Mouse (Mus musculus): ENCODE results near the gene Dclk1. TPM values are rescaled to one million over a fixed set of nuclear protein-coding genes. Genes with fewer than 3 reads are reported as not detected.

Gene Dclk1
- polyA plus RNA-seq, 2 experiments = 23.3 to 66.2 TPM

DNA sequence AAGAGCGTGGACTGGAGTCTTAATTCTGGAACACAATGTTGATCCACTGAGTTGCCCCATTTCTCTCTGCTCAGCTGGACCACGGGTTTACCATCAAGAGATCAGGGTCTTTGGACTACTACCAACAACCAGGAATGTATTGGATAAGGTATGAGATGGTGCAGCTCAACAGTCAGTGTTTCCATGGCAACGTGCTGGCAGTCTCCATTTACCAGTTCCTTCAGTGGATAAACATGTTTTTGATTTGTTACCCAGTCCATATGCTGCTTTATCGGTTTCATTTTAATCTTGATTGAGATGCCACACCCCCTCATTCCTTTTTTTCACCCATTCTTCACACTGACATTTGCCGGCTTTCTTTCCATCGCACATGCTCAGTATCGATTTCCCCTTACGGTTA is 279.6 kb downstream of the Dclk1 start:
- TF ChIP-seq POLR2A (IDR thresholded peaks at IDR 0.05; ENCODE audit: borderline replicate concordance, extremely low read depth, insufficient read depth, insufficient read length) = no peak
- H3K4me1 ChIP-seq (ENCODE audit: control insufficient read depth, insufficient read depth, low read length) = peaks cover 53% of the 10 kb centered on the region
- H3K9me3 ChIP-seq (ENCODE audit: control insufficient read depth, low read length) = no peaks in the 10 kb centered on the region
- no peak overlapping the region for H3K4me3 ChIP-seq (replicated peaks; ENCODE audit: low read length)
- WGBS = 58% methylated on average over 8 of the region's 8 CpGs
- H3K36me3 ChIP-seq (ENCODE audit: control insufficient read depth, insufficient read depth, low read length) = no peaks in the 10 kb centered on the region
- H3K4me2 ChIP-seq (replicated peaks; ENCODE audit: low read depth, low read length, severe bottlenecking) = no peak overlapping the region
- H3K27me3 ChIP-seq (ENCODE audit: control insufficient read depth, insufficient read depth, low read length) = no peaks in the 10 kb centered on the region
- no peak overlapping the region for H3K27ac ChIP-seq (replicated peaks; ENCODE audit: low read depth, low read length)
- no peak for ATAC-seq (ENCODE audit: low FRiP score, low read depth)
- no peak for DNase-seq (ENCODE audit: low spot score)
- no peak overlapping the region for H3K9ac ChIP-seq (ENCODE audit: low read depth, low read length, severe bottlenecking)

DNA sequence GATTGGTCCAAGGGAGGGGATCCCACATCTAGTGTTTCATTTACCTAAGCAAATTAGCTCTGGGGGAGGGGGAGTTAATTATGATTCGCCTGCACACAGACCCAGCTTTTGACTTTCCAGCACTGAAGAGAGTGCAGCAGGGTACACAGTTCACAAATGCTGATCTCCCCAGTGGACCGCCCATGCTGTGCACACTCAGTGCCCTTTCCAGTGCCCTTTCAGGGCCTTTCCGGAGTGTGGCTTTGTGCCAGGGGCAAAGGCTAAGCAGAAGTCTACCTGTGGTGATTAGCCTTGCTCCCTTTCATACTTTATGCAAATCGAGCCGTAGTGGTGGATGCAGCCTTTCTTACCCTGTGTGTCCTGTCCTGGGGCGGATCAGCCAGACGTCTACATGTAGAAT is 281.1 kb downstream of the Dclk1 start:
- no peak for TF ChIP-seq POLR2A (IDR thresholded peaks at IDR 0.05; ENCODE audit: borderline replicate concordance, extremely low read depth, insufficient read depth, insufficient read length)
- ATAC-seq (ENCODE audit: low FRiP score, low read depth) (no peak), DNase-seq (ENCODE audit: low spot score) (no peak)
- Histone ChIP-seq H3K27ac (replicated peaks; ENCODE audit: low read depth, low read length) (no peak overlapping the region), H3K9me3 (ENCODE audit: control insufficient read depth, low read length) (no peaks in the 10 kb centered on the region), H3K4me1 (ENCODE audit: control insufficient read depth, insufficient read depth, low read length) (peaks cover 41% of the 10 kb centered on the region), H3K4me2 (replicated peaks; ENCODE audit: low read depth, low read length, severe bottlenecking) (no peak overlapping the region), H3K9ac (ENCODE audit: low read depth, low read length, severe bottlenecking) (no peak overlapping the region), H3K27me3 (ENCODE audit: control insufficient read depth, insufficient read depth, low read length) (no peaks in the 10 kb centered on the region), H3K4me3 (replicated peaks; ENCODE audit: low read length) (no peak overlapping the region), H3K36me3 (ENCODE audit: control insufficient read depth, insufficient read depth, low read length) (no peaks in the 10 kb centered on the region)
- WGBS = 47% methylated on average over 7 of the region's 7 CpGs

- H3K9ac ChIP-seq (ENCODE audit: low read depth, low read length, severe bottlenecking) = no peak overlapping the region
- no peak overlapping the region for H3K27ac ChIP-seq (replicated peaks; ENCODE audit: low read depth, low read length)
- WGBS = 30% methylated on average over 16 of the region's 16 CpGs
- H3K9me3 ChIP-seq (ENCODE audit: control insufficient read depth, low read length) = no peaks in the 10 kb centered on the region
- H3K4me1 ChIP-seq (ENCODE audit: control insufficient read depth, insufficient read depth, low read length) = peaks cover 41% of the 10 kb centered on the region
- H3K4me2 ChIP-seq (replicated peaks; ENCODE audit: low read depth, low read length, severe bottlenecking) = no peak overlapping the region
- peak; percentile 42; the same call in 1 of the 2 replicates for ATAC-seq (ENCODE audit: low FRiP score, low read depth)
- no peak overlapping the region for H3K4me3 ChIP-seq (replicated peaks; ENCODE audit: low read length)
- TF ChIP-seq POLR2A (IDR thresholded peaks at IDR 0.05; ENCODE audit: borderline replicate concordance, extremely low read depth, insufficient read depth, insufficient read length) = no peak
- no peaks in the 10 kb centered on the region for H3K36me3 ChIP-seq (ENCODE audit: control insufficient read depth, insufficient read depth, low read length)
- H3K27me3 ChIP-seq (ENCODE audit: control insufficient read depth, insufficient read depth, low read length) = no peaks in the 10 kb centered on the region
- peak; percentile 58 for DNase-seq (ENCODE audit: low spot score)
Measured at GRCm38 (mm10) chr3:55523735-55524477, 281.7 kb downstream of the Dclk1 start.

DNA sequence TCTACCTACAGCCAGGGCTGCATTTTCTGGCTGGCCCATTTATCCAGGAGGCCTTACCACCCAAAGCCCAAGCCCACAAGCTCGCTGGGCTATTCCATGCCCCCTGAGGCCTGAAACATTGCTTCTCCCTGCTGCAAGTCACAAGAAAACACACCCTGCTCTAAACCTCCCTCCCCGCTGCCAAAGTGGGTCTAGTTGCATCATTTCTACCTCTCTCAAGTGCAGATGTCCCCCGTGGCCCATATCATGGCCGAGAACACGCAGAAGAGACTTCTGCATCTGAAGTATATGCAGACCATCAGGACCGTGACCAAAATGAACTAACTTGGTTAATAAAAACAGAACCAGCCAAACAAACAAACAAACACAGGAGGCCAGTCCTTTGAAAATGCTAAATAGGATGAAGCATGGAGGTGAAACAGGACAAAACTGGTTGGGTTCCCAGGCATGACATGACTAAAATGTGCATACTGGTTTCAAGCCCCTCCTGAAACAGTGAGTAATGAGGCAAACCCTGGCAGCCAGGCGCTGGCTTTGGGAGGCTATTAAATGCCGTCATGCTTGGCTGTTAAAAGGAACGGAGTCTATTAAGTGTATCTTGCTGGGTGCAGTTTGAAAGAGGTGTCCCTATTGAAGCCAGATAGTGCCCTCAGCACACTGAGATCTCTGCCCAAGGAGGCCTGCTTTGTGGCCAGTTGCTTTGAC is 282.5 kb downstream of the Dclk1 start:
- Histone ChIP-seq H3K36me3 (ENCODE audit: control insufficient read depth, insufficient read depth, low read length) (no peaks in the 10 kb centered on the region), H3K4me2 (replicated peaks; ENCODE audit: low read depth, low read length, severe bottlenecking) (no peak overlapping the region), H3K9me3 (ENCODE audit: control insufficient read depth, low read length) (no peaks in the 10 kb centered on the region), H3K27me3 (ENCODE audit: control insufficient read depth, insufficient read depth, low read length) (no peaks in the 10 kb centered on the region), H3K4me3 (replicated peaks; ENCODE audit: low read length) (no peak overlapping the region), H3K27ac (replicated peaks; ENCODE audit: low read depth, low read length) (no peak overlapping the region; the same call in 1 of the 2 replicates), H3K9ac (ENCODE audit: low read depth, low read length, severe bottlenecking) (no peak overlapping the region), H3K4me1 (ENCODE audit: control insufficient read depth, insufficient read depth, low read length) (peaks cover 41% of the 10 kb centered on the region)
- 34% methylated on average over 9 of the region's 9 CpGs for WGBS
- DNase-seq (ENCODE audit: low spot score) (peak; percentile 58), ATAC-seq (ENCODE audit: low FRiP score, low read depth) (peak; percentile 31; the same call in 1 of the 2 replicates)
- no peak for TF ChIP-seq POLR2A (IDR thresholded peaks at IDR 0.05; ENCODE audit: borderline replicate concordance, extremely low read depth, insufficient read depth, insufficient read length)

DNA sequence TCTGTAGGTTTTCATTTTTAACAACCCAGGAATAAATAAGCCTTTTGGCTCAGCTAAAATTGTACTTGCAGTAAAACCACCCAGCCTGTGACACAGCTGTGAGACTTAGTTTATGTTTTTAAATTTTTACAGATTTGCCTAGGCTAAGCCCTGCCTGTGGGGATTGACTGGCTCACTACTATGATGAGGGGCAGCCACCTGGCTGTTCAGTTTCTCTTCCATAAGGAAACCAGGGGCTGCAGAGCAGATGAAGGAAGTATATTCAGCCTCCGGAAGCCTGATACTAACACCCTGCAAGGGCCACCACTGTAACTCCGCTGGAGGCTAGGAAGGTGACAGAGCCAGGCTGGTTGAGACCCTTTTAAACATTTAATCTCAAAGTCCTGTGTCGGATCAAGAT is 284.3 kb downstream of the Dclk1 start:
- no peak overlapping the region for H3K9ac ChIP-seq (ENCODE audit: low read depth, low read length, severe bottlenecking)
- peaks cover 49% of the 10 kb centered on the region for H3K4me1 ChIP-seq (ENCODE audit: control insufficient read depth, insufficient read depth, low read length)
- no peaks in the 10 kb centered on the region for H3K9me3 ChIP-seq (ENCODE audit: control insufficient read depth, low read length)
- H3K4me2 ChIP-seq (replicated peaks; ENCODE audit: low read depth, low read length, severe bottlenecking) = no peak overlapping the region
- H3K27me3 ChIP-seq (ENCODE audit: control insufficient read depth, insufficient read depth, low read length) = no peaks in the 10 kb centered on the region
- ATAC-seq (ENCODE audit: low FRiP score, low read depth) (no peak), DNase-seq (ENCODE audit: low spot score) (peak; percentile 28)
- no peak overlapping the region for H3K27ac ChIP-seq (replicated peaks; ENCODE audit: low read depth, low read length)
- no peak for TF ChIP-seq POLR2A (IDR thresholded peaks at IDR 0.05; ENCODE audit: borderline replicate concordance, extremely low read depth, insufficient read depth, insufficient read length)
- H3K4me3 ChIP-seq (replicated peaks; ENCODE audit: low read length) = no peak overlapping the region
- no peaks in the 10 kb centered on the region for H3K36me3 ChIP-seq (ENCODE audit: control insufficient read depth, insufficient read depth, low read length)
- 39% methylated on average over 3 of the region's 3 CpGs for WGBS

All from limb, embryonic 14.5 days (tissue).